Mouse (Mus musculus): ENCODE data around the gene Krt90.

DNA sequence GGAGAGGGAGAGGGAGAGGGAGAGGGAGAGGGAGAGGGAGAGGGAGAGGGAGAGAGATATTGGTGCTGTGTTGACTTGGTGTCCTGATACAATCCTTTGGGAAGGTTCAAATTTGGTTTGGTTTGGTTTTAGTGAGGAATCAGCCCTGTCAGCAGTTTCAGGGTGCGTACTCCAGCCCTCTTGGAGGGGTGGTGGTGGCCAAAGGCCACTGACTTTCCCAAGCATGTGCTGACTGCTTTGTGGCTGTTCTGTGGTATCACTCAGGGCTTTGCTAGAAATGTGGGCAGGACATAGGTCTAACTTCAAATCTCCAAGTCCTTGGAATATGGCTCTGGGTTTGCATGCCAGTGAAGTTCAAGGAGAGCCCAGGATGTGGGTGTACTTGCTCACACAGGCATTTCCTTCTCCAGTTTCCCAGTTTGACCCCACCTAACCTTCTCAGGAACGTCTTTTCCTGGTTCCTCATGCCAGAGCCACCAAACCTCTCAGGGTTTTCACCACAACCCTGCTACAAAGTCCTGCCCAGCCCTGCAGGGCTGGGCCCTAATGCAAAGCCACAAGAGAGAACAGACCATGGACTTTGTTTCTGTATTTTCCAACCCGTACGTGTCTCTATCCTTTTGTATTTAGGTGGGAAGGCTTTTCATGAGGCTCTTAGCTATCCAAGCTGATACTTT is 40.1 kb downstream of the Krt90 start:
- TF ChIP-seq CTCF (IDR thresholded peaks at IDR 0.05; ENCODE audit: insufficient read depth, low read depth, low read length) (no peak), POLR2A (IDR thresholded peaks at IDR 0.05; ENCODE audit: insufficient read depth, low read depth, low read length) (no peak)

Data from olfactory bulb, adult 2 months (tissue).